Mouse (Mus musculus): ENCODE results near the gene Gamt.

DNA sequence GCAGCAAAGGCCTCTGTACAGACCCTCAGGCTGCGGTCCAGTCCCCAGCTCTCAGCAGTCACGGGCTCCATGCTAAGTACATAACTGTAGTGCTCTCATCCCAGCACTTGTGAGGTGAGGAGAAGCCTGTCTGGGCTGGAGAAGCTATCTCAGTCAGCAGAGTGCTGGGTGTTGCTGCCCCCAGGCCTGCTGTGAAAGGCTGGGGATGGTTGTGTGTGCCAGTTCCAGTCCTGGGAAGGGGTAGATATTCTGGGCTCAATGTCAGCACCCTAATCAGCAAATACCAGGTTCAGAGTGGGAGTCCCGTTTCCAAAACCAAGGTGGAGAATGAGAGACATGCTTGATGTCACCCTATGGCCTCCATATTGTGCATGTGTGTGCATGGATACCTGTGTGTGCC is 18.2 kb downstream of the Gamt start:
- TF ChIP-seq USF1 (IDR thresholded peaks at IDR 0.05; ENCODE audit: low read depth) = no peak
- no peak for TF ChIP-seq CTCF (IDR thresholded peaks at IDR 0.05; ENCODE audit: control insufficient read depth, insufficient read depth, insufficient read length)
